Mouse (Mus musculus) heart, adult 8-10 months (tissue): Measurements from ENCODE around the gene Tedc1. TPM values are rescaled to one million over a fixed set of nuclear protein-coding genes. Genes with fewer than 3 reads are reported as not detected.

Source experiments
- DNase-seq: peaks from one replicate; pipeline ENCODE4 v3.0.0; 2022; ENCODE audit warnings: low spot score
- total RNA-seq, 4 experiments: library from RNA; stranded (reverse); gene quantifications; 2 replicates each; pipeline ENCODE4 v1.2.4; 2022

Gene Tedc1
- total RNA-seq, 4 experiments from 2014 or later: 0.12 to 0.49 (median 0.33) TPM

DNA sequence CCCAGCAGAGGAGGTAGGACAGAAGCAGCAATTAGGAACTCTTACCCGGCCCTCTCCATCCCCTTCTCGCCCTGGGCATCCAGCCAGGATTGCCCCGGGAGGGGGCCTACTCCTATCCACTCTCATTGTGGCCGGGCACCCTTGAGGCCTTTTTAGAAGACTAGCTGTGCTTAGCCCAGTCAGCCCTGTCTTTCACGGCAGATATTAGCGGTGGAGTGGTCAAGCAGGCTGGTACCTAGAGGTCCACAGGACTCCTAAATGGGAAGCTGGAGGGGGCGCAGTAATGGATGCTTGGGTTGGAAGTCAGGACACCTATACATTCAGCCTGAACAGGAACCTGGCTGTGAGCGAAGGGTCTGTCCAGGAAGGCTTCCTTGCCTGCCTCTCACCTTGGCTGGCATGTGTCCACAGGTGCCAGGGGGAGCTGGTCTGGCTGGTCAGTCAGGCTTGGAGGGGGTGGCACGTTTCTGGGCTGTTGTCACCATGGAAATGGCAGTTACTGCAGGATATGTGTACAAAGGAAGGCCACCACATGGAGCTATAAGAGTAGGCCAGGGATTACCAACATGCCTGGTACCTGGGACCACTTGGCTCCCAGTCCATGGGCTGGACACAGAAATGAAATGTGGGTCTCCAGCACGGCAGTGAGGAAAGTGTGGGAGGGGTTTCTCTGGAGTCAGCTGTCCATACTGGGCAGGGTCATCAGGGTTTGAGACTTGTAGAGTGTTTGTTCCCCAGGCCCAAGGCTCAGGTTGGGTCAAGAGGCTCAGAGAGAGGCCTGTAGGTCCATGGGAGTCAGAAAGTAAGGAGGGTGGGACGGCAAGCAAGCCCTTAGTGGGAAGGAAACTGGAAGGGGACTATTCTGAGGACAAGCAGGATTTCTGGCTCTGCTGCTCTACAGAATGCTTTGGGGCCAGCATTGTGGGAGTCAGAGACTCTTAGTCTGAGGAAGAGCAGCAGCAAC is 17.0 kb upstream of the Tedc1 start:
- DNase-seq: no peak

DNA sequence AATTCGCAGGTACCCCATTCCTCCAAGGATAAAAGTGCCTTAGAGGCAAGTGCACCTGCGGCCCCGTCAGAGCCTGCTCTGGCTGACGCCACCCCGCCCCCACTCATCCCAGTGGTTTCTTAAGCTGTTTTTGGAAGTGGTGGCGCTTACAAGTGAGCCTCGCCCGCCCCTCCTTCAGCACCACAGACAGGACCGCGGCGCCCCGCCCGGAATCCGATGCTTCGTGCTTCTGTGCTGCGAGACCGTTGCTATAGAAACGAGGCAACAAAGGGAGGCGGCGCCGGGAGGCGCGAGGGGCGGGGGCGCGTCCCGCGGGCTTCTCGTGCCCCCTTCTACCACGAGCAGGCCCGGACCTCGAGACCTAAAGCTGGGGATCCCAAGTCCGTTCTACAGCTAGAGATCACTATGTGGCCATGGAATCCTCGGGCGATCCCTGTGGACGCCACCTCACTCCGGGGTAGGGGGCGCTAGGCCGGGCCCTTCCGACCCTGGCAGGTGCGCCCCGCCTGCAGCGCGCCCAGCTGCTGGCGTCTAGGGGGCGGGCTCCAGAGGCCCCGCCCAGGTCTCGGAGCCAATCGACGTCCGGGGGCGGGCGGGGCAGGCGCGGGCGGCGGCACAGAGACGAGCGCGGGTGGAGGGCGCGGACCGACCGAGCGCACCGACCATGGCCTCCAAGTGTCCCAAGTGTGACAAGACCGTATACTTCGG is 16.2 kb upstream of the Tedc1 start, which contains the start of gene Crip2:
Gene Crip2, plus strand, starts transcription at position 329 of the 708 bp plus-strand sequence.
- DNase-seq: peak; percentile 93

DNA sequence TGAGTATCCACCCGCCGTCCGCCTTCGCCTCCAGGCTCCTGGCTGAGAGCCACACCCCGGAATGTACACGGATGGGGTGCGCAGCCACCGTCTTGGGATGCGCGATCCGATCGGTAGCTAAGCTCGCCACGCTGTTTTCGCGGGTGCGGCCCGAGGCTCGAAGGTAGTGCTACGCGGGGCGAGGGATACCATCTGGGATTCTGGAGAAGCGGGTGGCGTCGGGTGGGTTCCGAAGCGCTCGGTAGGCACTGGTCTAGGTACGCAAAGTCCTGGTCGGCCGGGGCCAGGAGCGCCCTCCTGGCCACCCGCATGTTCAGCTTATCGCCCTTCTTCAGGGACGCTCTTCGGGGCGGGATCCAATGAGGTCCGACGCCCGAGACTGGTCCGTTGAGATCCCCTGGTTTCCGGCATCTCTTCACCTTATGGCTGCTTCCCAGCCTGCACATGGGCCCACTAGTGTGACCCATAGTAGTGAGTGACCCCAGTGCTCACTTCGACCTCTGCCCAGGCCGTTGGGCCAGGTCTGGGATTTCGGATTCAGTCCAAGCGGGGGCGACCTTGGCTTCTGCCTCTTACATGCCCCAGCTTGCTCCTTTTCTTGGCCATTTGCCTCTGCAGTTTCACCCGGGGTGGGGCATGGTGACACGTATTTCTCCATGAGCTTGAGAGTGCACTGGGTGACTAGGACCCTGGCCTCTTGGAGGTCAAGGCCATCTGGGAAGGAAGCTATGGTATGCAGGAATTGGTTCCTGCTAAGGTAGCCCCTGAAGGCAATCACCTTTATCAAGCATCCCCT is 15.4 kb upstream of the Tedc1 start:
- peak; percentile 78 for DNase-seq

DNA sequence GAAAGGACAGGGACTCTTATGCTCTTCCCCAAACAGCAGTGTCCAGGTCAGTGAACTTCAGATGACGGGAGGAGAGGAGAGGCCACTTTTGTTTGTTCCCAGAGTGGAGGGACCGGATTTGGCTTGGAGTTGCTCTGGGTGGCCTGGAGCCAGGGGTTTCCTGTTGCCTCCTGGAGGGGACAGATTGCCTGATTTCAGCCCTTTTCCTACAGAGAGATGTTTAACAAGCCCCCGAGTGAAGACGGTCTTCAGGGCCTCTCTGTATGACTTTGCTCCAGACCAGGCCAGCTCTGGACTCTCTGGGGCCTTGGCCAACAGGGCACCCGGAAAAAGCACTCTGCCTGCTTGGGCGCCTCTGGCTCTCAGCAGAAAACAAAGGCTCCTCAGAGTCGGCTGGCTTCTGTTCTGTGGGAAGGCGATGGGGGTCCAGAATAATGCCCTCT is 14.7 kb upstream of the Tedc1 start:
- peak; percentile 80 for DNase-seq

DNA sequence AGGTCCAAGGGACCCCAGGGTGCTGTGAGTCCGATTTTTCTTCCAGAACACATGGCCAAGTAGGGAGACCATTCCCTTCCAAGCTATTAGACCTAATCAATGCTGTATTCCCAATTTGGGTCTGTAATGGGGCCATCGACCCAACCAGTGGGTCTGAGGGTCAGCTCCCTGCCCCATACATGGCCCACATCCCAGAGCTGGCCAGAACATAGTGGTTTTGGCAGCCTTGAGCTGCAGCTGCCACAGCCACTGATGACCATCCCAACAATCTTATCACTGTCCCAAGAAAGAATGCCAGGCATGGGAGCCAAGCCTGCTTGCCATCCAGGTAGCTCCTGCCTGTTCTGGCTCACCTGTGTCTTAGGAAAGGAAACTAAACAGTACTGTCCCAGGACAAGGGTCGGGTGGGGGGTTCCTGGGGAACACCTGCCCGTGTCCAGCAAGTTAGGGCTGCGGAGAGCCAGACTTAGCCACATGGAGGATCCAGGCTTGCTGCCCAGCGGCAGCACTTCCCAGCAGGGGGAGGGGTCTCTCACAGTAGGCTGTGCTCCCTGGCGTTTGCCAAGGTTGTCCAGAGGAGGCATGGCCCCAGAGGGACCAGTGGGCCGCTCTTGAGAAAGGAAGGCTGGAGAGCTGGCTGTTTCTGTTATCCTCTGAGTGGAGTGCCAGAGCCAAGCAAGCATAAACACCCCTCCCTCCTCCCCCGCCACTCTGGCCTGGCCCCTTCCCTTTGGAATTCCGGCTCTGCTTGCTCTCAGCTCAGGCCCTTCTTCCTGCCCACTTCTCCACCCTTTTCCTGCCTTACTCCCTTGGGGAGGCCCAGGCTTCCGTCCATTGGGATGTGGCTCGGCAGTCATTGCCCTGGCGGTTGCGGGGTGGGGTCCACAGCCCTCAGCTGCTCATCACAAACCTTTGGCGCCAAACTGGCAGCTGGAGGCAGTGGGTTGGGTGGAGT is 13.9 kb upstream of the Tedc1 start:
- DNase-seq: peak; percentile 95

DNA sequence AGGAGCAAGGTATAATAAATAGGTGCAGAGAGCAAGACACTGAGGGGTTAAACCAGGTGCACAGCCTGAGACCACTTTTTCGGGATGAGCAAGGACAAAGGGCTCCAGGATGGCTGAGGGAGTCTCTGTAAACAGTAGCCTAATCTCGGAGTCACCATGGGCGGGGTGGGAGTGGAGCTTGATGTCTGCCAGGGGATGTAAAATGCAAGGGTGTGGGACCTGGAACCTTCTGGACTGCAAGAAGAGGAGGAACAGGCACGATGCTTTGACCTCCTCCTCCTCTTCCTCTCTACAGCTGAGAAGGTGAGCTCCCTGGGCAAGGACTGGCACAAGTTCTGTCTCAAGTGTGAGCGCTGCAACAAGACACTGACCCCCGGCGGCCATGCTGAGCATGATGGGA is 13.1 kb upstream of the Tedc1 start:
- DNase-seq: peak; percentile 65

DNA sequence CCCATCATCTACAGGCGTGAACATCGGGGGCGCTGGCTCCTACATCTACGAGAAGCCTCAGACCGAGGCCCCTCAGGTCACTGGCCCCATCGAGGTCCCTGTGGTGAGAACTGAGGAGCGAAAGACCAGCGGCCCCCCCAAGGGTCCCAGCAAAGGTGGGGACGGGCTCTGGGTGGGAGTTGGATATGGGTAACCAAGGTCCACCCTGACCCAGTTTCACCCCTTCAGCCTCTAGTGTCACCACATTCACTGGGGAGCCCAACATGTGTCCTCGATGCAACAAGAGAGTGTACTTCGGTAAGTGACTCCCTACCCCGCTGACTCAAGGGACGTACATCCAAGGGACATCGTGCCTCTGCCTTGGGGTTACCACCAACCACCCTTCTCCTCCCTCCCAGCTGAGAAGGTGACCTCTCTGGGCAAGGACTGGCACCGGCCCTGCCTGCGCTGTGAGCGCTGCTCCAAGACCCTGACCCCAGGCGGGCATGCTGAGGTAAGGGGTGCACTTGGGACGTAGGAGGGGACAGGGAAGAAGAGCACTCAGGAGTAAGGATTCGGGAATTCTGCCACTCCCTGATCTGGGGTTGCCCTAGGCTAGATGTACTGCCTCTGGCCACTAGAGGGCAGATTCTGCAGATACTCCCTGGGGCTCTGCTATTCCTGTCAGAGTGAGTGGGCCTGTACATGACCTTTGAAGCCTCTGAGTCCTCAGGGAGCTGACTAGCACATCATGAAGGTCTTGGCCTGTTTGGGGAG is 12.0 kb upstream of the Tedc1 start:
- DNase-seq: peak; percentile 62

DNA sequence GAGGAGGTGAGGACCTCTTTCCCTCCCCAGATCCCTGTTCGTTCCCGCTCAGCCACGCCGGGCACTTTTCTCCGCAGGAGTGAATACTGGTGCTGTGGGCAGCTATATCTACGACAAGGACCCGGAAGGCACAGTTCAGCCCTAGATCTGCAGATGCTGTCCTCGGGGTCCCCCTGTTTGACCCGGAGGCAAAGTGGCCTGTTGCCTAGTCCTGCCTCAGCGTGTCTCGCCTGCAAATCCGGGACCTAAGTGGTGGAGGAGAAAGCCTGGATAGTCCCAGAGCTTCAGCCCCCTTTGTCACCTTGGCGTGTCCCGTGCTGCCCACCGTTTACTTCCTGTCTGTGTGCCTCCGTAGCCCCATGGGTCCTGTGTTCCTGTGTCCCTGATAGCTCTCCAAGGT is 11.3 kb upstream of the Tedc1 start:
- DNase-seq: no peak

DNA sequence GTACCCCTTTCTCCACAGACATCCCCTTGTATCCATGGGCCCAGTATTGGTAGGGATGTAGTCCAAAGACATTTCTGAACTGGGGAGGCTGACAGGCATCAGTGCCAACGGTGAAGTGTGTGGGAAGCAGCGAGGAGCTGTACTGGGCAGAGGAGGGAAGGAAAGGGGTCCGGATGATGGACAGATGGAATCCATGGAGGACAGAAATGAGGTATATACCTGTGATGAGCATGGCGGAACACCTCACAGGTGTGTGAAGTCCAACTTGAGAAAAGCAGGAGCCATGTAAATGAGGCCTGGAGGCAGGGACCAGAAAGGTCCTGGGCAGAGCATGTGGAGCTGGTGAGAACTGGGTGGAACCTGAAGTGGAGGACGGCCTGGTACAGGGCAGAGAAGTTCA is 10.6 kb upstream of the Tedc1 start:
- DNase-seq: no peak

DNA sequence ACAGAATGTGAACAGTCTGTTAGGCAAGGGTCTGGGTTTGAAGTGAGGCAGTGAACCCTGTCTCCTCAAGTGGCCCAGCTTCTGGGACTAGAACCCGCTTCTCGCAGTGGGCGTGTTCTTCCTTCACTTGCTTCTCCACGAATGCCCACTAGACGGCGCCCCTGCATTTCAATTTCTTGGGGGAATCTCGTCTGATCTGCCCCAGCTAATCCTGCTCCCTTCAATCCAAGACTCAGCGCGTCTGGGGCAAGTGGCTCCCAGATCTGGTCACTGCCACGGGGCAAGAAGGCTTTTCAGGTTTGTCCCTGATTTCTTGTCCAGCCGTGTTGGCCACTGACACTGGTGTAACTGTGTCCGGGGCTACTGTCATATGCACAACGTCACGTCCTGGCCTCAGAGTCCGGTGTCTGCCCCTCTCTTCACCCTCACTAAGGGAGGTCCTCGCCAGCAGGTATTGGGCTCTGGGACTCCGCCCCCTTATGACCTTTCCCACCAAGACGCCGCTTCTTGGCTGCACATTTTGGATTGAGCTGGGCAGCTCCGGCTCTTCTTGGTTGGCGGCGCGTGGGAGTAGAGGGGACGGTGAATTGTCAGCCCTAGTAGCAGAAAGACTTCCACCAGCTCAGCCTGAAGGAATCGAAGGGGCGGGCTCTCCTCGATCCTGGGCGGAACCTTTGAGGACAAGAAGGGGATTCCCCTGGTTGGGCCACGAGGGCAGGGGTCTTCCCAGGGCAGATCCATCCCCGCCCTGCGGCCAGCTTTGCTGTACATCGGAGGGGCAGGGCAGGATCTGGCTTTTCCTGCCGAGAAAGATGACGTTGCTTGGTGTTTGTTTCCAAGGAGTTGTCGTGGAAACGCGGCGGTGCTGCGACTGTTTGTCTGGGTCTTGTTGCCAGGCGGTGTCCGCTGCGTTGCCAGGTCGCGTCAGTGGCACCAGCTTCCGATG is 9.8 kb upstream of the Tedc1 start, which contains the start of gene Crip1:
Gene Crip1, plus strand, starts transcription at position 205 of the 946 bp plus-strand sequence.
- DNase-seq: peak; percentile 93

DNA sequence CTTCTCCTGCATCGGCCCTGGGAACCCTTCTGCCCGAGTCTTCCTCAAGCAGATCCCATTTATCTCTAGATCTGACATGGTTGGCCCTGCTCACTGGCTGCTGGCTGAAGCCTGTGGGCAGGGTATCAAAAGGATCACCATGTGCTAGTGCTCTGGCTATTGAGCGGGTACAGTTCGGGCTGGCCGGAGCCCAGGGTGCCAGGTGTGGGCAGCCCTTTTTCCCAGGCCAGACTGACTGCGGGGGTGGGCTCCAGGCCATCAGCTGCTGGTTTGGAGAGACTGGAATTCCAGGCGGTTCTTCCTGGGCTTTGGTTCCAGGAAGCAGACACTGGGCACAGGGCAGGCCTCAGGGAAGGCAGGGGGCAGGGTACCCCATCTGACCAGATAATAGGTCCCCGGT is 8.7 kb upstream of the Tedc1 start:
- DNase-seq: no peak

DNA sequence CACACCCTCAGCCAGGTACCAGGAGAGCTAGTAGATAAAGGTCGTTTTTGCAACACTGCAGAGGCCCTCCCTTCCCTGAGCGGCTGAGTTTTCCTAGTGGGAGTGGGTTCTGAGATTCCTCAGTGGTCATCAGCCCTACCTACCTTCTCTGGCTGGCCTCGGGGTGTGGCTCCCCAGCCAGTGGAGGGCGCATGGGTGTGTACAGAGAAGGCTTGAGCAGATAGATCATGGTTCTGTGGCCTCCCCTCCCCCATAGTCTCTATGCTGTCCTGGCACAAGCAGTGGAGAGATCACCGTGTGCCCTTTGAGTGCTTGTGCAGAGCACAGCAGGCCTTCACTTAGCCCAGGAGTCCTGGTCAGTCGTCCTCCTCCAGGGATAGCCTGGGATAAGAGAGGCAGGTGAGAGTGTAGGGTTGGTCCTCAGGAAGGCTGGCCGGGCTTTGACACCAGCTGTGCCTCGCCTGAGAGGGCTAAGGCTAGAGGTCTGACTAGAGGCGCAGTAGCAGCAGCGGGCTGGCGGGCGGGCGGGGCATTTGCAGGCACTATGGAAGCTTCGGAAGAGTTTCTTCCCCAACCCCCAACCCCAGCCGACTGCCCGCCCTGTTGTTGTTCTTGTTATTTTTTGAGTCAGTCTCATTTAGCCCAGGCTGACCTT is 7.7 kb upstream of the Tedc1 start:
- DNase-seq: peak; percentile 57

DNA sequence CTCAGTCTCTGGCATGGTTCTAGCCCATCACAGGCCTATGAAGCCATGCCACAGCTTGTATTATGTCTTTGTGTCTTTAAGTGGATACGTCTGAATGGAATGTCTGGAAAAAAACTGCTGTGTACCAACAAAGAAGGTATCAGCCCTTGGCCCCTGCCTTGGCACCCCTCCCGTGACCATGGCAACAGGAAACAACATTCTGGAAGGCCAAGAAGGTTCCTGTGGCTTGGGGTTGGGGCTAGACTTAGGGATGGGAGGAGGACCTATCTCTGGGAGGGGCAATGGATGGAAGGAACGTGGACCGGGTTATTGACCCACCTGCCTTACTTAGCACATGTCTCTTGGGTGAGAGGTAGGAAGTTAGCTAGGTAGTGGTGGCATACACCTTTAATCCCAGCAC is 6.9 kb upstream of the Tedc1 start:
- DNase-seq: no peak

DNA sequence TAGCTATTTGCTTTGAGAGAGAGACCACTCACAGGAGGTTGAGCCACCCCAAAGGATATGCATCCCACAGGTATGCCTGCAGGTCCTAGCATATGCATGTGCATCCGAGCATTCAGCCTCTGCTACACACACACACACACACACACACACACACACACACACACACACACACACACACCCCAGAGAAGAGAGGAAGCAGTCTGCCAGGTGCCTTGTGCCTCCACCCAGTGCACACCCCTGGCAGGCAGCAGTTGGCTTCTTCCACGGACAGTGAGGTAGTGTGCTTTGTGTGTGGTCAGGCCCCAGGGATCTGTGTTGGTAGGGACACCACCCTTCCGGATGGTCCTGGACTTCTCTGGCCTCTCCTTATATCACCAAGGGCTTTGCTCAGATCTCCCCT is 6.3 kb upstream of the Tedc1 start:
- no peak for DNase-seq

DNA sequence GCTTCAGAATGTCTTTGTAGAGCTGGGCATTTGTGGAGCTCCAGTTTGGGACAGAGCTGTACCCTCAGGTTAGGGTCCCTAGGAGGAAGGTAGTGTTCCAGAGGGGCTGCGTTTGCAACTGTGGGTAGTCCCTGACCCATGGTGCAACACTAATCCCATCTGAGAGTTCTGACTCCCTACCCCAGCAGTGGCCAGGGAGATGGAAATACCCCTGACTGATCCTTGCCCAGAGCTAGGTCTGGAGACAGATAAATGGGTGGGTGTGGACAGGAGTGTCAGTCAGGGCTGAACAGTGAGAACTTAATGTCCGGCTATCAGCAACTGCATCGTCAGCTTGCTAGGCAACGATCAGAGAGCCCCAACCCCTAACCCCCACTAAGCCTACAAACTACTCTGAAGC is 5.6 kb upstream of the Tedc1 start:
- DNase-seq: no peak

DNA sequence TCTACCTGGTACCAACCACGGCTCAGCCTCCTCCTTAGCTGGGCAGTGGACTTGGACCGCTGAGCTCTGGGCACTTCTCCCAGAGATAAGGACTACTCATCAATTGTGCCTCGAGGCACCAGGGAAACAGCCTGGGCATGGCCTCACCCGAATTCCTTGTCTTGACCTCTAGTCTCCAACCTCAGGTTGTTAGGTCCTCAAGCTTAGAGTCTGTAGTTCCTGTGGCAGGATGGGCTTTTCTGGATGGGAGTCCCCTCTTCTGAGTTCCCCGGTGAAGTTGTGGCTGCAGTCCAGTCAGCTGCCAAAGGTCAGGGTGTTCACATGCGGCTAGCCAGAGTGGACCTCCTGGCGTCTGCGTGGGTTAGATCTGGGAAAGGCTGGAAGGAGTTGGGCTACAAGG is 5.2 kb upstream of the Tedc1 start:
- no peak for DNase-seq

DNA sequence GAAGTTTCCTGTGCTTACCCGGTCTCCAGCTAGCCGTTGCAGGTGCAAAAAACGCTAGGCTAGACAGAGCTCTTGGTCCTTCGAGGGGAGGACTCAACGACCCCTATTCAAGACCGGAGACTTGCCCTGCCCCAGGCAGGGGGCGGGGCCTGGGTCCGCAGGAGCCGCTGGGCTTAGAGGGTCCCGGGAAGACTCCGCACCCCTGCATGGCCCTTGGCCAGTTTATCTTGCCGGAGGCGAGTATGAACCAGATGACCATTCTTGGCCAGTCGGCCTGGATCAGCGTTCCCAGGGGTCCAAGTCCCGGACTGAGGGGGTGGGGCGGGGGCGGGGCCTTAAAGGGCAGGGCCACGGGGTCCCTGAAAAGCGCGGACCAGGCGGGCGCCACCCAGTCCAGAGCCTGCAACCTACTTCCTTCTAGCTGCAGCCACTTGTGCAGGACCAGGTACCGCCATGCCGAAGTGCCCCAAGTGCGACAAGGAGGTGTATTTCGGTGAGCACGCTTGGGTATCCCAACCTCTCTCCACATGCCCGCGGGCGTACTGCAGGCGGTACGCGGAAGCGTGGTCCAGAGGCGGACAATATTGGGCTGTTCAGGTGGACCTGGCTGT is 4.5 kb upstream of the Tedc1 start:
- DNase-seq: peak; percentile 73

DNA sequence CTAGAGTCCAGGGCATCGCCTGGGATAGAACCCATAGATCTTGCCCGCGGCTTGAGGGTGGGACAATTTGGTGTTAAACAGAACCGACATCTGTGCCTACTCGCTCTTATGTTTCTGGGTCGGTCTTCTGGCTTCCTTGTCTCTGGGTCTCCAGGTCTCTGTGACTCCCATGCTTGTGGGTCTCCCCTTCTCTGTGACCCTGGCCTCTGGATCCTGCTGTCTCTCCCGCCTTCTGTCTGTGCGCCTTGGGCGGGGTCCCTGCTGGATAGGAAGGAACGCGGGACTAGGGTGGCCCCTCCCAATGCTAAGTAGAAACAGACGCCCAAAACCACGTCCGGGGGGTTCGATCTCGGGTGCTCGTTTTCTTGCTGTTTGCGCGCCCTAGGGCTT is 4.0 kb upstream of the Tedc1 start:
- DNase-seq: peak; percentile 50
